Mouse (Mus musculus) liver, embryonic 14.5 days (tissue): ENCODE results near the gene Slc12a6.

Source experiments
- CTCF ChIP-seq: IDR thresholded peaks from 2 replicates; pipeline ENCODE4 v1.5.1; 2016; ENCODE audit warnings: antibody characterized with exemption, low read depth, control low read depth
- EP300 ChIP-seq: IDR thresholded peaks from 2 replicates; pipeline ENCODE4 v1.6.1; 2016; ENCODE audit warnings: antibody characterized with exemption, low read depth

- TF ChIP-seq EP300 (no peak), CTCF (no peak)
These were observed 125.2 kb downstream of the Slc12a6 start for GRCm38 (mm10) chr2:112390843-112391242.
